In genomic region chr5:118145999-118146679, GRCm38 (mm10) we compare ENCODE assay signal across 11 mouse cellular contexts. TPM values are rescaled to one million over a fixed set of nuclear protein-coding genes. Genes with fewer than 3 reads are reported as not detected.
DNase-seq lines count a peak whose midpoint lies in the region; ATAC-seq and TF ChIP-seq lines count a peak whose summit lies in the region.
"Had no signal": no experiment of that assay in that cellular context is flagged by ENCODE, and none has a peak within 500 bp of the region (broad histone marks: within the 10 kb centered on the region; RNA-seq: fewer than 3 reads in every experiment).

No protein-coding gene starts in this region.

- no peaks in the 10 kb centered on the region for H3K9me3 ChIP-seq in forebrain, embryonic 12.5 days
- H3K9me3 ChIP-seq in forebrain, embryonic 10.5 days, result no peaks in the 10 kb centered on the region
- H3K9me3 ChIP-seq in neural tube, embryonic 12.5 days, result no peaks in the 10 kb centered on the region
- no peaks in the 10 kb centered on the region for H3K9me3 ChIP-seq in heart, postnatal 0 days (replicated peaks; ENCODE audit: control insufficient read depth, low read length)
- no peaks in the 10 kb centered on the region for H3K9me3 ChIP-seq in neural tube, embryonic 15.5 days (replicated peaks)
- H3K9me3 ChIP-seq: limb, embryonic 12.5 days had no signal

- peak overlapping the region; percentile 53 for H3K27ac ChIP-seq in forebrain, embryonic 12.5 days
- no peak overlapping the region for H3K27ac ChIP-seq in forebrain, embryonic 10.5 days
- H3K27ac ChIP-seq in neural tube, embryonic 12.5 days, result peak overlapping the region; percentile 42; the same call in 1 of the 2 replicates
- H3K27ac ChIP-seq in heart, postnatal 0 days (ENCODE audit: low read depth), result peak overlapping the region; percentile 54
- H3K27ac ChIP-seq in neural tube, embryonic 15.5 days (replicated peaks), result peak overlapping the region; percentile 45; the same call in 1 of the 2 replicates

- no peak for ATAC-seq in forebrain, embryonic 12.5 days (ENCODE audit: low FRiP score)
- ATAC-seq in neural tube, embryonic 12.5 days (ENCODE audit: low FRiP score, low read depth), result peak; percentile 37; the same call in 1 of the 2 replicates
- no peak for ATAC-seq in heart, postnatal 0 days (ENCODE audit: insufficient read depth, low read depth)
- no peak for ATAC-seq in neural tube, embryonic 15.5 days (ENCODE audit: low FRiP score)

- WGBS in forebrain, embryonic 12.5 days, result 80% methylated on average over 15 of the region's 15 CpGs
- 88% methylated on average over 15 of the region's 15 CpGs for WGBS in forebrain, embryonic 10.5 days
- WGBS in neural tube, embryonic 12.5 days, result 79% methylated on average over 15 of the region's 15 CpGs
- 28% methylated on average over 15 of the region's 15 CpGs for WGBS in heart, postnatal 0 days
- WGBS in neural tube, embryonic 15.5 days, result 44% methylated on average over 15 of the region's 15 CpGs

- peaks cover 12% of the 10 kb centered on the region for H3K4me1 ChIP-seq in forebrain, embryonic 12.5 days
- H3K4me1 ChIP-seq in forebrain, embryonic 10.5 days, result 0 out of 2 replicates have a peak, but pooled peaks cover 5% of the 10 kb centered on the region
- H3K4me1 ChIP-seq in neural tube, embryonic 12.5 days, result peaks cover 22% of the 10 kb centered on the region
- peaks cover 60% of the 10 kb centered on the region for H3K4me1 ChIP-seq in heart, postnatal 0 days (ENCODE audit: control insufficient read depth, insufficient read depth)
- peaks cover 50% of the 10 kb centered on the region for H3K4me1 ChIP-seq in neural tube, embryonic 15.5 days
- H3K4me1 ChIP-seq: limb, embryonic 12.5 days had no signal

- no peak overlapping the region for H3K4me3 ChIP-seq in forebrain, embryonic 12.5 days (replicated peaks)
- no peak overlapping the region for H3K4me3 ChIP-seq in forebrain, embryonic 10.5 days
- no peak overlapping the region for H3K4me3 ChIP-seq in neural tube, embryonic 12.5 days
- no peak overlapping the region for H3K4me3 ChIP-seq in heart, postnatal 0 days (ENCODE audit: low read depth, low read length)
- H3K4me3 ChIP-seq in neural tube, embryonic 15.5 days (replicated peaks), result no peak overlapping the region
- H3K4me3 ChIP-seq: limb, embryonic 12.5 days had no signal

- TF ChIP-seq EP300 in heart, postnatal 0 days (IDR thresholded peaks at IDR 0.05; ENCODE audit: low read depth), result no peak

- H3K4me2 ChIP-seq in forebrain, embryonic 12.5 days, result no peak overlapping the region
- no peak overlapping the region for H3K4me2 ChIP-seq in neural tube, embryonic 12.5 days (replicated peaks)
- peak overlapping the region; percentile 20; the same call in 1 of the 2 replicates for H3K4me2 ChIP-seq in heart, postnatal 0 days (ENCODE audit: low read depth, low read length)
- H3K4me2 ChIP-seq in neural tube, embryonic 15.5 days, result peak overlapping the region; percentile 15; the same call in 1 of the 2 replicates
- H3K4me2 ChIP-seq: limb, embryonic 12.5 days had no signal

- no peaks in the 10 kb centered on the region for H3K27me3 ChIP-seq in forebrain, embryonic 12.5 days
- no peaks in the 10 kb centered on the region for H3K27me3 ChIP-seq in forebrain, embryonic 10.5 days (ENCODE audit: poor library complexity, severe bottlenecking)
- H3K27me3 ChIP-seq in neural tube, embryonic 12.5 days (replicated peaks), result no peaks in the 10 kb centered on the region
- no peaks in the 10 kb centered on the region for H3K27me3 ChIP-seq in heart, postnatal 0 days (ENCODE audit: control insufficient read depth, insufficient read depth, low read length)
- no peaks in the 10 kb centered on the region for H3K27me3 ChIP-seq in neural tube, embryonic 15.5 days (replicated peaks)
- H3K27me3 ChIP-seq: limb, embryonic 12.5 days had no signal

- peaks cover 28% of the 10 kb centered on the region for H3K36me3 ChIP-seq in forebrain, embryonic 12.5 days (replicated peaks)
- H3K36me3 ChIP-seq in forebrain, embryonic 10.5 days (replicated peaks), result peaks cover 56% of the 10 kb centered on the region
- H3K36me3 ChIP-seq in neural tube, embryonic 12.5 days, result peaks cover 19% of the 10 kb centered on the region
- peaks cover 25% of the 10 kb centered on the region for H3K36me3 ChIP-seq in heart, postnatal 0 days (replicated peaks; ENCODE audit: control insufficient read depth, insufficient read depth, low read length)
- H3K36me3 ChIP-seq in neural tube, embryonic 15.5 days, result peaks cover 13% of the 10 kb centered on the region

- no peak for DNase-seq in forebrain, embryonic 10.5 days (ENCODE audit: extremely low spot score, low spot score)
- DNase-seq in neural tube, embryonic 10.5 days (ENCODE audit: extremely low spot score, low spot score), result no peak
- peak; percentile 47 for DNase-seq in heart, postnatal 0 days (ENCODE audit: low spot score)
- DNase-seq in ovary, postnatal 10 days (ENCODE audit: low spot score), result no peak
- no peak for DNase-seq in adrenal gland, adult 18-20 months (ENCODE audit: low spot score in 2 of 2)
- DNase-seq: gastrocnemius, postnatal 14 days had no signal

- no peak overlapping the region for H3K9ac ChIP-seq in forebrain, embryonic 12.5 days
- no peak overlapping the region for H3K9ac ChIP-seq in neural tube, embryonic 12.5 days
- H3K9ac ChIP-seq in heart, postnatal 0 days (replicated peaks; ENCODE audit: low read depth, low read length), result no peak overlapping the region; the same call in 1 of the 2 replicates
- no peak overlapping the region for H3K9ac ChIP-seq in neural tube, embryonic 15.5 days (replicated peaks)
- H3K9ac ChIP-seq: limb, embryonic 12.5 days had no signal

- TF ChIP-seq CTCF in heart, postnatal 0 days (IDR thresholded peaks at IDR 0.05; ENCODE audit: low read depth), result no peak

RNA-seq across cellular contexts. Expression of gene Fbxw8, which starts 9.1 kb away (rescaled TPM):
- 41.5 and 41.7 TPM in 2 replicates for polyA plus RNA-seq in forebrain, embryonic 12.5 days (2016; fragmentation: Nextera tagmentation; extraction: Ambion mirVana)
- 32.7 and 33.8 TPM in 2 replicates for polyA plus RNA-seq in forebrain, embryonic 10.5 days (2016; fragmentation: Nextera tagmentation; extraction: Ambion mirVana)
- 38.4 and 40.4 TPM in 2 replicates for polyA plus RNA-seq in neural tube, embryonic 12.5 days (2016; fragmentation: Nextera tagmentation; extraction: Ambion mirVana)
- total RNA-seq in heart, postnatal 0 days (2014; rRNA removed; ENCODE audit: low replicate concordance), result 49.7 and 66.9 TPM in 2 replicates
- 15.5 and 16.5 TPM in 2 replicates for polyA plus RNA-seq in heart, postnatal 0 days (2015; fragmentation: Nextera tagmentation; extraction: Ambion mirVana)
- polyA plus RNA-seq in neural tube, embryonic 15.5 days (2015; fragmentation: Nextera tagmentation; extraction: Ambion mirVana), result 18.0 and 19.4 TPM in 2 replicates
- total RNA-seq in adrenal gland, adult 18-20 months (2021), result 10 to 100 TPM; 47.3 to 51.4 TPM

RNA-seq across cellular contexts. Expression of gene Hrk, which starts 18.3 kb away (rescaled TPM):
- 0.46 and 0.52 TPM in 2 replicates for polyA plus RNA-seq in forebrain, embryonic 12.5 days (2016; fragmentation: Nextera tagmentation; extraction: Ambion mirVana)
- 0.04 and 0.09 TPM in 2 replicates for polyA plus RNA-seq in forebrain, embryonic 10.5 days (2016; fragmentation: Nextera tagmentation; extraction: Ambion mirVana)
- polyA plus RNA-seq in neural tube, embryonic 12.5 days (2016; fragmentation: Nextera tagmentation; extraction: Ambion mirVana), result 4.3 and 5.3 TPM in 2 replicates
- 0.04 TPM in 1 of 2 replicates, not detected in the other for total RNA-seq in heart, postnatal 0 days (2014; rRNA removed; ENCODE audit: low replicate concordance)
- 0.11 and 0.19 TPM in 2 replicates for polyA plus RNA-seq in heart, postnatal 0 days (2015; fragmentation: Nextera tagmentation; extraction: Ambion mirVana)
- 3.0 and 4.0 TPM in 2 replicates for polyA plus RNA-seq in neural tube, embryonic 15.5 days (2015; fragmentation: Nextera tagmentation; extraction: Ambion mirVana)
- total RNA-seq in adrenal gland, adult 18-20 months (2021), result under 1 TPM in 1 of 2 experiments, not detected in 1; 0.06 TPM
- total RNA-seq: megakaryocyte, adult 5-6 weeks had no signal

Comparison
In these comparisons a context has a peak if more than half of its experiments do, and no peak if none do; other contexts are left out.
1. H3K4me2 ChIP-seq: peak in heart, postnatal 0 days (single experiment) and neural tube, embryonic 15.5 days (single experiment); none in forebrain, embryonic 12.5 days (single experiment) and neural tube, embryonic 12.5 days (single experiment).